ENCODE assay signal across 21 mouse cellular contexts in genomic region chr2:34964230-34964629, GRCm38 (mm10). TPM values are rescaled to one million over a fixed set of nuclear protein-coding genes. Genes with fewer than 3 reads are reported as not detected.
DNase-seq lines count a peak whose midpoint lies in the region; ATAC-seq and TF ChIP-seq lines count a peak whose summit lies in the region.
"Had no signal": no experiment of that assay in that cellular context is flagged by ENCODE, and none has a peak within 500 bp of the region (broad histone marks: within the 10 kb centered on the region; RNA-seq: fewer than 3 reads in every experiment).

No protein-coding gene starts in this region.

- no peaks in the 10 kb centered on the region for H3K36me3 ChIP-seq in kidney, embryonic 15.5 days
- H3K36me3 ChIP-seq: embryonic facial prominence, embryonic 15.5 days; forebrain, embryonic 15.5 days; hindbrain, embryonic 10.5 days; intestine, embryonic 15.5 days; limb, embryonic 15.5 days; liver, embryonic 15.5 days; midbrain, embryonic 12.5 days had no signal

- DNase-seq in kidney, postnatal 4 days = no peak
- peak; percentile 30 for DNase-seq in thymus, postnatal 25 days
- no peak for DNase-seq in thymus, postnatal 14 days
- no peak for DNase-seq in gastrocnemius, postnatal 4 days (ENCODE audit: low spot score in 2 of 2)
- no peak for DNase-seq in retina, postnatal 1 day
- DNase-seq: adrenal gland, postnatal 25 days; cerebellum, adult 11 months; cerebellum, adult 9-11 months; heart, postnatal 10 days; left cerebral cortex, postnatal 4 days had no signal

- H3K9me3 ChIP-seq in kidney, embryonic 15.5 days (replicated peaks) = no peaks in the 10 kb centered on the region
- H3K9me3 ChIP-seq: embryonic facial prominence, embryonic 15.5 days; forebrain, embryonic 15.5 days; hindbrain, embryonic 10.5 days; intestine, embryonic 15.5 days; limb, embryonic 15.5 days; liver, embryonic 15.5 days; midbrain, embryonic 12.5 days had no signal

- H3K4me3 ChIP-seq in kidney, embryonic 15.5 days (replicated peaks) = no peak overlapping the region
- H3K4me3 ChIP-seq in bone marrow macrophage, adult 2 months (ENCODE audit: insufficient read depth, low read length) = peak overlapping the region; percentile 67; the same call in 1 of the 2 replicates
- H3K4me3 ChIP-seq: embryonic facial prominence, embryonic 15.5 days; forebrain, embryonic 15.5 days; hindbrain, embryonic 10.5 days; intestine, embryonic 15.5 days; limb, embryonic 15.5 days; liver, embryonic 15.5 days; midbrain, embryonic 12.5 days had no signal

- no peak for ATAC-seq in kidney, embryonic 15.5 days (replicated peaks; ENCODE audit: low FRiP score)
- ATAC-seq: forebrain, embryonic 15.5 days; hindbrain, embryonic 16.5 days; intestine, embryonic 15.5 days had no signal

- no peak for TF ChIP-seq CTCF in bone marrow macrophage, adult 2 months (IDR thresholded peaks at IDR 0.05; ENCODE audit: low read depth, low read length)

- TF ChIP-seq POLR2A in bone marrow macrophage, adult 2 months (IDR thresholded peaks at IDR 0.05; ENCODE audit: borderline replicate concordance, low read depth, low read length) = no peak

- H3K4me2 ChIP-seq in kidney, embryonic 15.5 days = no peak overlapping the region
- H3K4me2 ChIP-seq: embryonic facial prominence, embryonic 15.5 days; forebrain, embryonic 15.5 days; intestine, embryonic 15.5 days; limb, embryonic 15.5 days; liver, embryonic 15.5 days; midbrain, embryonic 12.5 days had no signal

- no peak overlapping the region for H3K9ac ChIP-seq in kidney, embryonic 15.5 days
- H3K9ac ChIP-seq: embryonic facial prominence, embryonic 15.5 days; forebrain, embryonic 15.5 days; intestine, embryonic 15.5 days; limb, embryonic 15.5 days; liver, embryonic 15.5 days; midbrain, embryonic 12.5 days had no signal

- H3K27me3 ChIP-seq in kidney, embryonic 15.5 days = no peaks in the 10 kb centered on the region
- H3K27me3 ChIP-seq: embryonic facial prominence, embryonic 15.5 days; forebrain, embryonic 15.5 days; intestine, embryonic 15.5 days; limb, embryonic 15.5 days had no signal

- WGBS in kidney, embryonic 15.5 days = 65% methylated on average over 6 of the region's 6 CpGs

- peaks cover 57% of the 10 kb centered on the region for H3K4me1 ChIP-seq in kidney, embryonic 15.5 days
- H3K4me1 ChIP-seq in bone marrow macrophage, adult 2 months (ENCODE audit: control insufficient read depth, insufficient read depth, low read length) = peaks cover 34% of the 10 kb centered on the region

- peak overlapping the region; percentile 78 for H3K27ac ChIP-seq in kidney, embryonic 15.5 days
- peak overlapping the region; percentile 98 for H3K27ac ChIP-seq in bone marrow macrophage, adult 2 months (ENCODE audit: insufficient read depth, low read depth, low read length)
- H3K27ac ChIP-seq: embryonic facial prominence, embryonic 15.5 days; forebrain, embryonic 15.5 days; hindbrain, embryonic 10.5 days; intestine, embryonic 15.5 days; limb, embryonic 15.5 days; liver, embryonic 15.5 days; midbrain, embryonic 12.5 days had no signal

RNA-seq across cellular contexts. Expression of gene Traf1, which starts 2.7 kb away (rescaled TPM):
- 23.2 and 25.4 TPM in 2 replicates for polyA plus RNA-seq in kidney, embryonic 15.5 days (2015; fragmentation: Nextera tagmentation; extraction: Ambion mirVana)
- 22.0 and 28.0 TPM in 2 replicates for polyA plus RNA-seq in bone marrow macrophage, adult 2 months (2012; ENCODE audit: insufficient read depth, insufficient read length, missing spikeins)
- total RNA-seq in gastrocnemius, postnatal 4 days (2021) = 1 to 10 TPM; 1.7 to 3.5 TPM
- polyA plus RNA-seq: neural tube, embryonic 11.5 days had no signal

RNA-seq across cellular contexts. Expression of gene Phf19, which starts 50.4 kb away (rescaled TPM):
- 24.6 and 26.3 TPM in 2 replicates for polyA plus RNA-seq in kidney, embryonic 15.5 days (2015; fragmentation: Nextera tagmentation; extraction: Ambion mirVana)
- 9.9 and 13.4 TPM in 2 replicates for polyA plus RNA-seq in bone marrow macrophage, adult 2 months (2012; ENCODE audit: insufficient read depth, insufficient read length, missing spikeins)
- 10 to 100 TPM in 1 of 2 experiments, 1 to 10 TPM in 1; 9.3 to 11.6 TPM for total RNA-seq in gastrocnemius, postnatal 4 days (2021)
